Mouse (Mus musculus) olfactory bulb, adult 2 months (tissue): Measurements from ENCODE around the gene C130050O18Rik. TPM values are rescaled to one million over a fixed set of nuclear protein-coding genes. Genes with fewer than 3 reads are reported as not detected.

Experiments
- H3K27ac ChIP-seq: fragments of 200-500 bp; 2 replicates; pipeline ENCODE4 v1.5.1; 2012; ENCODE audit warnings: low read depth, low read length; ENCODE audit not compliant: insufficient read depth
- H3K4me1 ChIP-seq: fragments of 200-500 bp; 2 replicates; pipeline ENCODE4 v1.6.1; 2012; ENCODE audit warnings: low read length; ENCODE audit not compliant: control insufficient read depth, insufficient read depth
- H3K4me3 ChIP-seq: fragments of 200-500 bp; 2 replicates; pipeline ENCODE4 v1.5.1; 2012; ENCODE audit warnings: mild to moderate bottlenecking, low read depth, low read length, moderate library complexity; ENCODE audit not compliant: insufficient read depth
- CTCF ChIP-seq: fragments of 200-500 bp; IDR thresholded peaks from 2 replicates; pipeline ENCODE4 v1.5.1; 2012; ENCODE audit warnings: low read depth, mild to moderate bottlenecking, low read length, moderate library complexity; ENCODE audit not compliant: insufficient read depth
- POLR2A ChIP-seq: fragments of 200-500 bp; IDR thresholded peaks from 2 replicates; pipeline ENCODE4 v1.6.1; 2012; ENCODE audit warnings: mild to moderate bottlenecking, low read depth, low read length, moderate library complexity; ENCODE audit not compliant: insufficient read depth
- WGBS: fragments of 180-500 bp; shearing (Covaris S2); methylation state at CpG from one replicate; pipeline ENCODE4 v1.1.7; 2018; 5-methylcytosine and 5-hydroxymethylcytosine counted together
- polyA plus RNA-seq: library from polyadenylated mRNA; stranded (reverse); fragments of >200 nt; gene quantifications from 2 replicates; pipeline ENCODE4 v1.2.4, GENCODE M21; 2012; ENCODE audit warnings: low replicate concordance; ENCODE audit not compliant: missing spikeins, insufficient read depth, insufficient read length

C130050O18Rik gene
- polyA plus RNA-seq, result not detected in 2 replicates

DNA sequence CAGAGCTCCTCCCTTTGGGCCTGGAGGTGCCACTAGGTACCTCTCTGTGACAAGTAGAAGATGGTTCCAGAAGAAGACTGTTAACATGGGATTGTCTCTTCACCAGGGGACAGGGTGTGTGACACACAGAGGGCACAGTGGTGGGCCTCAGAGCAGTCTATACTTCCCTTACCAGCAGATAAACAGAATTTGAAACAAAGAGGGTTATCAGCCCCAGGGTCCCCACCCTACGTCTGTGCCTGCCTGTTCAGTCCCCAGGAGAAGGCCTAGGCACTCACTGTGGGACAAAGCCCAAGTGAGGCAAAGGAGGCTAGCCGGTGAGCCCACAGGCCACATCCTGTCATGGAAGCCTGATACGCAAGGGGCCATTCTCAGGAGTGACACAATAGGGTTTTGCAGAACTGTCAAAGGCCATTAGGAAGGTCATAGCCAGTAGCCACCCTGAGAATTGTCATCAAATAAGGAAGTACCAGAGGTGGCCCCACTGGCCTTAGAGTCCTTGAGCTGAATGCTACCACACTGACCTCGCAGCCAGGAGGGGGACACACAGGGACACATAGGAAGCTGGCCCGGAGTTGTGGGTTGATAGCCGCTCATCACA lies at the start of gene C130050O18Rik:
C130050O18Rik (plus strand) TSS at position 480 of the 601 bp plus-strand sequence.
- TF ChIP-seq CTCF, result no peak
- TF ChIP-seq POLR2A, result no peak
- peaks cover under 1% of the 10 kb centered on the region for H3K4me1 ChIP-seq
- no peak within 1 kb of the TSS for H3K4me3 ChIP-seq

DNA sequence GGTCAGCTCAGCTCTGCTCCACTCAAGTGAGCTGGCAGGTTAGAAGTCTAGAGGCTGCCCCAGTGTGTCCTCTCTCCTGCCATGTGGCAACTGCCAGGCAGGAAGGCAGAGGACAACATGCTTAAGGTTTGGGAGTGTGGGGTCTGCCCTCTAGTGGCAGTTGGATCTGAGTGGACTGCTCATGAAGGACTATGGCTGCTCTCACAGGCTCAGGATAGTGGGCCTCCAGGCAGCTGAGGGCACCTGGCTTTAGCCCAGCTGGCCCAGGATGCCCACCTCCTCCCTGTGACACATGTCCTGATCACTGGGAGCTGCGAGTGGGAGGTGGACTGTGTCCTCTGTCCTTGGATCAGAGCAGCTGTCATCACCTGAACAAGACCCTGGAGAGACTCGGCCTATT lies 46.4 kb upstream of the C130050O18Rik start:
- no peak overlapping the region for H3K27ac ChIP-seq
- H3K4me3 ChIP-seq, result no peak overlapping the region
- H3K4me1 ChIP-seq, result no peaks in the 10 kb centered on the region; the same call in 1 of the 2 replicates
- 80% methylated on average over 2 of the region's 2 CpGs for WGBS
- peak; percentile 40; the same call in 1 of the 2 replicates for TF ChIP-seq CTCF
- no peak for TF ChIP-seq POLR2A

More for the DNA sequence above, at the start of gene C130050O18Rik:
- 93% methylated on average over 6 of the region's 6 CpGs for WGBS
- H3K27ac ChIP-seq, result no peak within 1 kb of the TSS

DNA sequence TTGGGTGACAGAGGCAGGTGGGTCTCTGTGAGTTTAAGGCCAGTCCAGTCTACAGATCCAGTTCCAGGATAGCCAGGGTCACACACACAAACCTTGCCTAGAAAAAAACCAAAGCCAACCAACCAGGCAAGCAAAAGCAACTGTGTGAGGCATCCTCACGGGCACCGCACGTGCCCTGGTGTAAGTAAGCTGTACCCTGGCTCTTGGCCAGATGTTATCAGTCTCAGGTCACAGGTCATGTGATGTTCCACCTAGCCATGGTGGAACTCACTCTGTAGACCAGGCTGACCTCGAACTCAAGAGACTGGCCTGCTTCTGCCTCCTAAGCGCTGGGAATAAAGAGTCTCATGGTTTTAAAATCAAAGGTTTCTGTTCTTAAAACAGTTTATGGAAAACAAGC lies 45.8 kb upstream of the C130050O18Rik start:
- WGBS, result 93% methylated on average over 5 of the region's 5 CpGs
- TF ChIP-seq CTCF (no peak), POLR2A (no peak)
- Histone ChIP-seq H3K4me3 (no peak overlapping the region), H3K27ac (no peak overlapping the region), H3K4me1 (peaks cover under 1% of the 10 kb centered on the region)

DNA sequence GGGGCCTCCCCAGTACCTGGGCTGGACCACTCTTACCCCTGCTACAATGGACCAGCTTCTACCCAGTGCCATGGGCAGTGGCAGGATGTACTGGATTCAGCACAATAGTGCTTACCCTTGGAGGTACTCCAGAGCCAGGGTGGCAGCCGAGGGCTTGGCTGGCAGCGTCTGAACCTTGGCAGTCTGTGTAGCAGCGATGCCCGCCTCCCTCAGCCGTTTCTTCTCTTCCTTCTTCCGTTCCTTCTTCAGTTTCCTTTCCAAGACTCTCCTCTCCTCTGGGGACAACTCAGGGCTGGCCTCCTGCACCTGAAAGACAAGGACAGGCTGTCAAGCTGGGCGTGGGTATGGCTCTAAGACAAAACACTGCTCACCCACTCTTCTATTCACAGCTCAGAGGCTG lies 41.2 kb upstream of the C130050O18Rik start:
- Histone ChIP-seq H3K4me1 (peaks cover 20% of the 10 kb centered on the region), H3K27ac (no peak overlapping the region), H3K4me3 (no peak overlapping the region)
- TF ChIP-seq POLR2A, result no peak
- TF ChIP-seq CTCF, result no peak
- 21% methylated on average over 7 of the region's 7 CpGs for WGBS

DNA sequence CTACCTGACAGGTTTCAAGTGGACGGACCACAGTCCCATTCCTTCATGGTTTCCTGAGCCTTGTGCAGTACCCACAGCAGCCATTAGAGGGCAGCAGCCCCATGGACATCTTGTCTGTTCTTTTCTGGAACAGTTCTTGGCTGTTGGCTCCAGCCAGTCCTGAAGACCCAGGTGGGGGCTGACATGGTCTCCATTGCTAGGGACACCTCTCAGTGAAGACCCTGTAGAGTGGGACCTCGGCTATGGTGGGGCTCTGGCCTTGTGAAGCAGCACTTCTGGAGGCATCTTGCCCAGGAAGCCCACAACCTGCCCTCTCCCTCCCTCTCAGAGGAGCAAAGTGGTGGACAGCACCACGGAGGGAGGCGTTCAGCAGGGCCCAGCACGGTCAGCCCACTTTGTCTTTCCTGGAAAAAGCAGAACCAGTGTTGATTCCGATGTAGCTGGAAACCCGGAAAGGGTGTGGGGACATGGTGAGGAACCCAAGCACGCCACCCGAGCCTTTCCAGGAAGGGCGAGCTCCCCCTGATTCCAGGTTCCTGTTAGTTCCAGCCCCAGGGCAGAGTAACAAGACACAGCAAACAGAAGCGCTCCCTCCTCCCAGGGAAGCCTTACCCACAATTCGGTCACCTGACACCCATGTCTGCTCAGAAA lies 40.7 kb upstream of the C130050O18Rik start:
- WGBS, result 23% methylated on average over 12 of the region's 12 CpGs
- H3K4me3 ChIP-seq, result no peak overlapping the region
- no peak for TF ChIP-seq POLR2A
- no peak for TF ChIP-seq CTCF
- 0 out of 2 replicates have a peak overlapping the region, but pooled peaks have one; percentile 17 for H3K27ac ChIP-seq
- peaks cover 20% of the 10 kb centered on the region for H3K4me1 ChIP-seq

DNA sequence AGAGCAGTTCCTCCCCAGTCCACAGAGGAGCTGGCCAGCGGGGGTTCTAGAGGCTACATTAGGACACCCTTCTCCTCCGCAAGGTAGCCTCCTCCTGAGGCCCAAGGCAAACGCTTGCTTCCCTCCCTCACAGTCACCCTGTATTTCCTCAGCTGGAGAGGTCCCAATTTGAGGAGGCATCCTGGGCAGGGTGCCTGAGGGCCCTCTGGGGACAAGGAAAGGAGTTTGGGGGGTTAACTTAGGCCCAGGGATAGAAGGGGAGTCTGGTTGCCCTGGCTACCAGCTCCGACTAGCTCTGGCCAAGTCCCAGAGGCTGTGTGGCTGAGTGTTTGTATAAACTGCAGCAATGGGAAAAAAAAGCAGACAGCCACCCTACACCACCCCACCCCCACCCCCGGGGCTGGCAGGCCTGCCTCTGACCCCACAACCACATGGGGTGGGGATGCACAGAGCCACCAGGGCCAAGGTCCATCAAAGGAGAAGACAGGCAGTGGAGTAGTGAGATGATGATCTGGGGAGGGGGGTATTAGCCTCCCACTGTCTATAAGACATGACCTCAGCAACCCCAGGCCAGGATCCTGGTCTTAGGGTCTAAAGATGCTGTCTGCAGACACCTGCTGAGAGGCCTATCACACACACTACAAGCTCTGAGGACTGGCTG lies 40.0 kb upstream of the C130050O18Rik start:
- 41% methylated on average over 5 of the region's 5 CpGs for WGBS
- TF ChIP-seq CTCF, result no peak
- TF ChIP-seq POLR2A, result no peak
- Histone ChIP-seq H3K4me3 (no peak overlapping the region), H3K27ac (0 out of 2 replicates have a peak overlapping the region, but pooled peaks have one; percentile 17), H3K4me1 (peaks cover 20% of the 10 kb centered on the region)

DNA sequence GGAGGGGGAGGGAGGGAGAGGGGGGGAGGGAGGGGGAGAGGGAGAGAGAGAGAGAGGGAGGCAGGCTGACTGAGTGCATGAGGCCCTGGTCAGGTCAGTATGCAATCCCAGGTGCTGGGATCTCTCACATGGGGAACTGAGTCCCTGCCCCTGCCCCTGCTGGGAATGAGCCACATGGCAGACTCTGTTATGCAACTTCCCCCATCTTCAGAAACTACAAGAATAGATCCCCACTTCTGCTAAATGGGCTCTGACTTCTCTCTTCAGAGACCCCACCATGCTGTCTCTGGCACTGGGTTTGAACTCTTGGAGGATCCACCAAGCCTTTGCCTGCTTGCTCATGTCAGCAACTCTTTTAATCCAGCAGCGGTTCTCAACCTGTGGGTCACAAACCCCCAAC lies 39.3 kb upstream of the C130050O18Rik start:
- TF ChIP-seq CTCF (no peak), POLR2A (no peak)
- Histone ChIP-seq H3K4me1 (peaks cover 24% of the 10 kb centered on the region), H3K4me3 (no peak overlapping the region), H3K27ac (no peak overlapping the region)
- WGBS, result 72% methylated on average over 1 of the region's 1 CpGs

DNA sequence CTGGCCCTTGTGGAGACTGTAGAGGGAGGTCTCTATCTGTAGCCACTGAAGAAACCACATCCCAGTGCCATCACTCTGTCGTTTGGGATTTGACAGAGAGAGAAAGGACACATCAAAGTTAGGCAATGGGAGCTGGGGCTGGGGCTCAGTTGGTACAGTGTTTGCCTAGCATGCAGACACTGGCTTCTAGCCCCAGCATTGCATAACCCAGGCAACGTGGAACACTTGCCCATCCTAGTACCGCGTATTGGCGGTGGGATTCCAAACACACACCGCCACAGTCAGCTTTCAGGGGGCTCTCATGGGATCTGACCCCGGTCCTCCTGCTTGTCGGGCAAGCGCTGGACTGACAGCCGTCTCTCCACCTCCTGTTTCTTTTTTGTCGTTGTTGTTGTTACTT lies 38.6 kb upstream of the C130050O18Rik start:
- 67% methylated on average over 11 of the region's 11 CpGs for whole genome bisulfite sequencing
- H3K4me1 ChIP-seq, result peaks cover 25% of the 10 kb centered on the region
- no peak overlapping the region for H3K4me3 ChIP-seq
- H3K27ac ChIP-seq, result no peak overlapping the region
- TF ChIP-seq POLR2A (no peak), CTCF (no peak)
